Mouse (Mus musculus): ENCODE results near the gene Agpat2. TPM values are rescaled to one million over a fixed set of nuclear protein-coding genes. Genes with fewer than 3 reads are reported as not detected.

The Agpat2 gene
- polyA plus RNA-seq, 1 experiment from 2014 or later: 13.2 TPM

DNA sequence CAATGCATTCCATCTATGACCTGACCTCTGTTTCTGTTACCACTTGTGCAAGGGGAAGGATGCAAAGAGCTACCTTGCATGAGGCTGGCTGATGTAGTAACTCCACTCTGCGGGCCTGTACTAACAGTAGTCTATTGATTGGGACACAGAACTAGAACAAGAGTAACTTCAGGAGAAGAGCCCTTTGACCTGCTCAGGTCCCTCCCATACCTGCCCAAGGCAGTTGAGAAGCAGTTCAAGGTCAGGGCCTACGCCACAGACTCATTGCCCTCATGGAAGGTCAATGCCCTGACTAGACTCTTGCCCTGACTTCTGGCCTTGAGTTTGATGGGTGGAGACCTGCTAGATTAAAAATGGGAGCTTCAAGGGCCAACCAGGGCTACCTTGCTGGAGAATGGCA, 3.6 kb downstream of the Agpat2 start:
- Histone ChIP-seq H3K27me3 (ENCODE audit: low read depth, poor library complexity, severe bottlenecking) (peaks cover 37% of the 10 kb centered on the region), H3K27ac (no peak overlapping the region), H3K9me3 (replicated peaks) (no peaks in the 10 kb centered on the region), H3K4me3 (no peak overlapping the region), H3K4me1 (peaks cover 20% of the 10 kb centered on the region), H3K36me3 (no peaks in the 10 kb centered on the region; the same call in 1 of the 2 replicates)
- WGBS: 94% methylated on average over 2 of the region's 2 CpGs
- no peak for DNase-seq (ENCODE audit: low spot score)

DNA sequence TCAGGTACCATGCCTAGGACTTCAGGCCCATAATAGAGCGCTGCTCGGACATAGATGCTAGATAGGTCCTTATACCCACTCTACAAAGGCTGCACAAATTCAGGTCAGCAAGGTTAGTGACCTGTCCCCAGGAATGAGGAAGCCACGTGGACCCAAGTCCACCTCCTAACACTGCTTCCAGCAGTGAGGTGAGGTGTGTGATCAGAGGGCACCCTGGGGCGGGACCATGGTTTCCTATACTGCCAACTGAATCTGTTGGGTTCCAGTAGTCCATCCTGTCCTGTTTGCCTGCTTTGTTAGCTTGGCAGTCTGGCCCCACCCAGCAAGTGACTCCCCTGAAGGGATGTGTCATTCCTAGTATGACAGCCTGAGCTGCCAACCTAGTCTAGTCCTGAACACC, 4.3 kb downstream of the Agpat2 start:
- Histone ChIP-seq H3K36me3 (no peaks in the 10 kb centered on the region; the same call in 1 of the 2 replicates), H3K4me3 (no peak overlapping the region), H3K27ac (no peak overlapping the region), H3K27me3 (ENCODE audit: low read depth, poor library complexity, severe bottlenecking) (peaks cover 30% of the 10 kb centered on the region), H3K4me1 (peaks cover 21% of the 10 kb centered on the region), H3K9me3 (replicated peaks) (no peaks in the 10 kb centered on the region)
- no peak for DNase-seq (ENCODE audit: low spot score)
- WGBS: 89% methylated on average over 4 of the region's 4 CpGs

GRCm38 (mm10) chr2:26598462-26598861, 5.8 kb downstream of the Agpat2 start:
- no peaks in the 10 kb centered on the region for H3K9me3 ChIP-seq (replicated peaks)
- H3K27ac ChIP-seq: no peak overlapping the region
- H3K4me1 ChIP-seq: peaks cover 9% of the 10 kb centered on the region
- H3K27me3 ChIP-seq (ENCODE audit: low read depth, poor library complexity, severe bottlenecking): peaks cover 17% of the 10 kb centered on the region
- DNase-seq (ENCODE audit: low spot score): no peak
- H3K36me3 ChIP-seq: peaks cover 7% of the 10 kb centered on the region
- H3K4me3 ChIP-seq: no peak overlapping the region
- WGBS: 79% methylated on average over 3 of the region's 3 CpGs

DNA sequence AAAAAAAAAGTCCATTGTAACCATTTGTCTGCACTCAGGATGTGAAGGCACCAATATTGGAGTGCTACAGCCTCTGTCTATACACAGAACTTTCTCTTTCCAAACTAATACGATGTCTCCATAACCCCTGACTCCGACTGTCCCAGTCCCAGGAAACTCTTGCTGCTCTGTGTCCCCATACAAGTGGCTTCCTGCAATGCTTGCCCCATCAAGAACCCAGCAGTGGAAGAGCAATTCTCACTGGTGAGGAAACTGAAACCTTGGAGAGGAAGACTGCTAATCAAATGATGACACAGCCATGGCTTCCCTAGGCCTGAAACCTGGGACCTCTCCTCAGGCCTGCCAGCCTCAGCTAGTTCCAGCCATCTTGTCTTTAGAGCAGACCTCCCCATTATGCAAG, 6.4 kb downstream of the Agpat2 start:
- Histone ChIP-seq H3K4me1 (peaks cover 6% of the 10 kb centered on the region; the same call in 1 of the 2 replicates), H3K4me3 (no peak overlapping the region), H3K27me3 (ENCODE audit: low read depth, poor library complexity, severe bottlenecking) (peaks cover 11% of the 10 kb centered on the region), H3K9me3 (replicated peaks) (no peaks in the 10 kb centered on the region), H3K27ac (no peak overlapping the region), H3K36me3 (peaks cover 12% of the 10 kb centered on the region)
- no peak for DNase-seq (ENCODE audit: low spot score)
- 91% methylated on average over 2 of the region's 2 CpGs for WGBS

DNA sequence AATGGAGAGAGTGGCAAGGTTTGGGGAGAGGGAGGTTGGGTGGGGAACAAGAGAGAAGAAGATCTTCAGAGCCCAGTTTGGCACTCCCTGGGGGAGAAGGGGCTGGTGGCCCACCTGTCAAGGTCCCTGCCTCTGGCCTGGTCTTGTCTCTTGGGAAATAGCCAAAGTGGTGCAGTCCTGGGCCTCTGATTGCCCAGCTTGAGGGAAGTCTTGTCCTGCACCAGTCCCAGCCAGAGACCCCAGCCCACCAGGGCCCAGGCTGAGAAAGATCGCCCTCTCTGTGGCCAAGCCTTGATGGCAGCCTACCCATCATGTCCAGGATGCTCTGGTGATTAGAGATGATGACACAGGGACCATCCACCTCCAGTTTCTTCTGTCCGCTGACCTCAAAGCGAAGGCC, 7.3 kb downstream of the Agpat2 start:
- no peaks in the 10 kb centered on the region for H3K9me3 ChIP-seq (replicated peaks)
- DNase-seq (ENCODE audit: low spot score): no peak
- 93% methylated on average over 3 of the region's 3 CpGs for WGBS
- H3K27ac ChIP-seq: no peak overlapping the region
- peaks cover 6% of the 10 kb centered on the region; the same call in 1 of the 2 replicates for H3K4me1 ChIP-seq
- H3K27me3 ChIP-seq (ENCODE audit: low read depth, poor library complexity, severe bottlenecking): 0 out of 2 replicates have a peak, but pooled peaks cover 2% of the 10 kb centered on the region
- no peak overlapping the region for H3K4me3 ChIP-seq
- peaks cover 14% of the 10 kb centered on the region for H3K36me3 ChIP-seq

DNA sequence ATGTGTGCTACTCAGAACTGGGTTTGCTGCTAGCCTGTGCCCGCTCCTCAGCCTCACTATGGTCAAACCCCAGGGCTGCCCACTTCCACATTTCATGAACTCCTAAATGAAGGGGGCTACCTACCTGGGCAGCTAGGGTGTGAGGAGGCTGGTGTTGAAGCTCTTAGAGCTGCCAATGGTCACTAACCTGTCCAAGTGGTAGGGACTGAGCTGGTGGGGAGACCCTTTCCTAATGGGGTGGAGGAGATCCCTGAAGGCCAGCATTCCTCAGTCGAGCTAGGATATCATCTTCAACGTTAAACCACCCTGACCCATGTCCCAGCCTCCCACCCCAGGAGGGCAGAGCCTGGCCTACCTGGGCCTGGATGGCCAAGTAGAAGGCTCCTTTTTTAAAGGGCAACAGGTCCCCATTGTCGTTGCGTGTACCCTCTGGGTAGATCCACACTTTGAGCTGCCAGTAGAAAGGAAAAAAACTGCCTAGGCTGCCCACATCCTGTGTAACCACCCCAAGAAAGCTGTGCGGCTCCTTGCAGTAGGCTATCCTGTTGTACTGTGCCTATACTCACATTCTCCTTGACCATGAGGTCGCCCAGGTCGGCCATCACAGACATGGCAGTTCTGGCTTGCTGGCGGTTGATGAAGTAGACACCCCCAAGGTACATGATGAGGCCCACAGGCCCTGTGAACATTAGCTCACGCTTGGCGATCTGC, 8.3 kb downstream of the Agpat2 start:
- H3K27me3 ChIP-seq (ENCODE audit: low read depth, poor library complexity, severe bottlenecking): no peaks in the 10 kb centered on the region
- 87% methylated on average over 11 of the region's 11 CpGs for WGBS
- no peak overlapping the region for H3K4me3 ChIP-seq
- no peak overlapping the region for H3K27ac ChIP-seq
- H3K36me3 ChIP-seq: peaks cover 14% of the 10 kb centered on the region
- DNase-seq (ENCODE audit: low spot score): no peak
- no peaks in the 10 kb centered on the region for H3K9me3 ChIP-seq (replicated peaks)
- peaks cover 6% of the 10 kb centered on the region; the same call in 1 of the 2 replicates for H3K4me1 ChIP-seq

GRCm38 (mm10) chr2:26594934-26595724, 9.1 kb downstream of the Agpat2 start:
- H3K9me3 ChIP-seq (replicated peaks): no peaks in the 10 kb centered on the region
- 0 out of 2 replicates have a peak, but pooled peaks cover 6% of the 10 kb centered on the region for H3K4me1 ChIP-seq
- H3K27ac ChIP-seq: no peak overlapping the region
- WGBS: 86% methylated on average over 6 of the region's 6 CpGs
- DNase-seq (ENCODE audit: low spot score): no peak
- H3K27me3 ChIP-seq (ENCODE audit: low read depth, poor library complexity, severe bottlenecking): no peaks in the 10 kb centered on the region
- peaks cover 14% of the 10 kb centered on the region for H3K36me3 ChIP-seq
- no peak overlapping the region for H3K4me3 ChIP-seq

GRCm38 (mm10) chr2:26594461-26594933, 9.7 kb downstream of the Agpat2 start:
- 79% methylated on average over 7 of the region's 7 CpGs for WGBS
- Histone ChIP-seq H3K36me3 (peaks cover 14% of the 10 kb centered on the region), H3K9me3 (replicated peaks) (no peaks in the 10 kb centered on the region), H3K4me3 (no peak overlapping the region), H3K27ac (no peak overlapping the region), H3K4me1 (0 out of 2 replicates have a peak, but pooled peaks cover 9% of the 10 kb centered on the region), H3K27me3 (ENCODE audit: low read depth, poor library complexity, severe bottlenecking) (no peaks in the 10 kb centered on the region)
- no peak for DNase-seq (ENCODE audit: low spot score)

DNA sequence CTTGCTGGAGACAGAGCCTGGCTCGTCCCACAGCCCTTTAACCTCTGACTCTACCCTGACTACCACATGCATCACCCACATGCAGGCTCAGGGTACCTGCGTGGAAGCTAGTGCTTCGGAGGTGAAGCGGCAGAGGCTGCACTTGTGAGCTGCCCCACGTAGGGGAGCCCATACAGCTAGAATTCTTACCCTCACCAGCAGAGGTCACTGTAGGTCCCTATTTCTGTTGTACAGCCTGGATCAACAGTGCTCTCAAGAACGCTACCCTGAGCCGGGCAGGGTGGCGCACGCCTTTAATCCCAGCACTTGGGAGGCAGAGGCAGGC, 10.2 kb downstream of the Agpat2 start:
- no peaks in the 10 kb centered on the region for H3K9me3 ChIP-seq (replicated peaks)
- H3K4me1 ChIP-seq: peaks cover 10% of the 10 kb centered on the region
- H3K27ac ChIP-seq: no peak overlapping the region
- DNase-seq (ENCODE audit: low spot score): no peak
- H3K4me3 ChIP-seq: no peak overlapping the region
- 75% methylated on average over 9 of the region's 9 CpGs for WGBS
- peaks cover 14% of the 10 kb centered on the region for H3K36me3 ChIP-seq
- H3K27me3 ChIP-seq (ENCODE audit: low read depth, poor library complexity, severe bottlenecking): no peaks in the 10 kb centered on the region

DNA sequence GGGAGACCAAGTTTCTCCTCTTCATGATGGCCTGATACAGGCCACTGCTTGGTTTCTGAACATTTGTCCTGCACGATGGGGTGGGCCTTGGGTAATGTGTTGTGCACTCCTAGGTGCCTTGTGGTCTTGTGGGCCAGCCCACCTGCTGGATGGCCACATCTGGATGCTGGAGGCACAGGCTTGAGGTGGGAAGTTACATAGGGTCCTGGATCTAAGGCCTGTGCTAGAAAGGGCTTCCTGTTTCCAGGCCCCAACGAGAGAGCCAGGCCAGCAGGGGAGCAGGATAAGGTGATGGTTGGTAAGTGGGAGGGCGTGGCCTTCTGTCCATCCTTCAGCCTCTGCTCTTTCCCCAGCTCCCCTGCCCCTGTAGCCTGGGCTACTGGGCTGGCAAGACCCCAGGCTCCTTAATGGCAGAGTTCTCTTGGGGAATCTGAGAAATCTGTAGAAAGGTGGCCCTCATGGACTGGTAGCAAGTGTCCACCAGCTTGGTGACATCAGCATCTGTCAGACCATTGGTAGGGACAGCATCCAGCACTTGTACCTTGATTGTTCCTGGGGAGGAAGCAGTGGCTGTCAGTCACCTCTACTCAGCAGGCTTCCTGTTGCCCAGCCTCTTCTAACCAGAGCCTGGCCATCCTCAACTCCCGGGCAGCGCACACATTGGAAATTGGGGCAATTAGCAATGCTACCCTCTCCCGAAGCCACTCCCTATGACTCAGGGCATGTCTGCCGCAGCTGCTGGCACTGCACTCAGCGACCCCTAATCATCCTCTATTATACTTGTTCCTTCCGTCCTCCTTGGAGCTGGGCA, 10.8 kb downstream of the Agpat2 start:
- Histone ChIP-seq H3K4me1 (peaks cover 15% of the 10 kb centered on the region), H3K9me3 (replicated peaks) (no peaks in the 10 kb centered on the region), H3K4me3 (no peak overlapping the region), H3K27me3 (ENCODE audit: low read depth, poor library complexity, severe bottlenecking) (no peaks in the 10 kb centered on the region), H3K27ac (no peak overlapping the region), H3K36me3 (peaks cover 14% of the 10 kb centered on the region)
- WGBS: 69% methylated on average over 9 of the region's 9 CpGs
- no peak for DNase-seq (ENCODE audit: low spot score)

DNA sequence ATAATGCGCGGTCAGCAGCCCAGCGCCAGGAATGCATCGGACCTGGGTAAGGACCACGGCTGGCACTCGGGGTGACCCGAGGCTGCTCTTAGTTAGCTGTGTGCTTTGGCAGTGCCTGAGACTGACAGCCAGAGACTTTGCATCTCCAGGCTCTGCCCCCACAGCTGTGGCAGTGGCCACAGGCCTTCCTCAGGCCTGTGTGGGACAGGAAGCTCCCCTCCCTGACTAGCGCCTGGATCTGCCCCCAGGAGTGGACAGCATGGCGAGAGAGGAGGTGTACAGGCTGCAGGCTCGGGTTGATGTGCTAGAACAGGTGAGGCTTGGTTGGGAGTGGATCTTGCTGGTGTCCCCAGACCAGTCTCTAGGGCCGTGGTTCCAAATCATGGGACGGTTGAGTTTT, 12.8 kb downstream of the Agpat2 start:
- H3K27ac ChIP-seq: 0 out of 2 replicates have a peak overlapping the region, but pooled peaks have one; percentile 6
- no peak for DNase-seq (ENCODE audit: low spot score)
- H3K9me3 ChIP-seq (replicated peaks): no peaks in the 10 kb centered on the region
- WGBS: 87% methylated on average over 12 of the region's 12 CpGs
- H3K27me3 ChIP-seq (ENCODE audit: low read depth, poor library complexity, severe bottlenecking): no peaks in the 10 kb centered on the region
- H3K36me3 ChIP-seq: peaks cover 14% of the 10 kb centered on the region
- no peak overlapping the region for H3K4me3 ChIP-seq
- peaks cover 34% of the 10 kb centered on the region for H3K4me1 ChIP-seq

DNA sequence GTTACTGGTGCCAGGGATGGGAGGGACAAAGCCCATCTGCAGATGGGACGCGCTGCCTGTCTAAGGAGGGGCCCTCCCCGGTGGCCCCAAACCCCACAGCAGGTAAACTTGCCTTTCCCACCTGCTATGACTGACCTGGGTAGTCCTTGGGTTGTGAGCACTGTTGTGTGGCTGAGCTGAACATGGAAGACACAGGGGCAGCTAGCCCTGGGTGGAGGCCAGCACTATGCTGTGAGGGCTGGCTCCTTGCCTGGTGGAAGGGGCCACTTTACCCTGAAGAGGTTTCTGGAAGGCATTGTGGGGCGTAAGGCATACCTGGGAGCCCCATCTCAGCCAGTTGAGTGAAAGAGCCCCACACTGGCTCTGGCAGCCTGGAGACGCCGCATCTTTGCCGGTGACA, 13.3 kb downstream of the Agpat2 start:
- Histone ChIP-seq H3K36me3 (peaks cover 14% of the 10 kb centered on the region), H3K27ac (0 out of 2 replicates have a peak overlapping the region, but pooled peaks have one; percentile 6)

More for the DNA sequence above, 13.3 kb downstream of the Agpat2 start:
- 93% methylated on average over 7 of the region's 7 CpGs for WGBS
- no peak for DNase-seq (ENCODE audit: low spot score)
- no peak overlapping the region for H3K4me3 ChIP-seq
- H3K9me3 ChIP-seq (replicated peaks): no peaks in the 10 kb centered on the region
- H3K4me1 ChIP-seq: peaks cover 38% of the 10 kb centered on the region
- H3K27me3 ChIP-seq (ENCODE audit: low read depth, poor library complexity, severe bottlenecking): no peaks in the 10 kb centered on the region

All from limb, embryonic 10.5 days (tissue).